Mouse (Mus musculus) heart, embryonic 15.5 days (tissue): Measurements from ENCODE around the gene Tshr. TPM values are rescaled to one million over a fixed set of nuclear protein-coding genes. Genes with fewer than 3 reads are reported as not detected.

Experiments
- ATAC-seq: fragments of 200-750 bp; cut with Nextera tagmentation; replicated peaks from 2 replicates; pipeline ENCODE4 v1.8.0; 2017; ENCODE audit warnings: low read depth, moderate TSS enrichment; ENCODE audit not compliant: insufficient number of reproducible peaks, insufficient read depth, low FRiP score
- H3K27ac ChIP-seq: fragments of 300-500 bp; sonication (generic); 2 replicates; pipeline ENCODE4 v1.5.1; 2015; ENCODE audit warnings: mild to moderate bottlenecking, inconsistent platforms
- H3K27me3 ChIP-seq: fragments of 300-500 bp; sonication (generic); 2 replicates; pipeline ENCODE4 v1.6.1; 2015; ENCODE audit warnings: inconsistent platforms
- H3K36me3 ChIP-seq: fragments of 300-500 bp; sonication (generic); 2 replicates; pipeline ENCODE4 v1.6.1; 2015; ENCODE audit warnings: mild to moderate bottlenecking, inconsistent platforms
- H3K4me1 ChIP-seq: fragments of 300-500 bp; sonication (generic); replicated peaks from 2 replicates; pipeline ENCODE4 v1.6.1; 2015; ENCODE audit warnings: inconsistent platforms
- H3K4me2 ChIP-seq: fragments of 300-500 bp; sonication (generic); 2 replicates; pipeline ENCODE4 v1.6.1; 2015; ENCODE audit warnings: inconsistent platforms, mild to moderate bottlenecking, moderate library complexity
- H3K4me3 ChIP-seq: fragments of 300-500 bp; sonication (generic); 2 replicates; pipeline ENCODE4 v1.5.1; 2015; ENCODE audit warnings: mild to moderate bottlenecking, inconsistent platforms
- H3K9ac ChIP-seq: fragments of 300-500 bp; sonication (generic); 2 replicates; pipeline ENCODE4 v1.6.1; 2015; ENCODE audit warnings: mild to moderate bottlenecking, inconsistent platforms
- H3K9me3 ChIP-seq: fragments of 300-500 bp; sonication (generic); replicated peaks from 2 replicates; pipeline ENCODE4 v1.6.1; 2016; ENCODE audit warnings: inconsistent platforms
- WGBS: fragments of 180-500 bp; shearing (Covaris S2); methylation state at CpG from one replicate; pipeline ENCODE4 v1.1.7; 2015; ENCODE audit warnings: mixed read lengths; 5-methylcytosine and 5-hydroxymethylcytosine counted together
- polyA plus RNA-seq: library from polyadenylated mRNA; unstranded; fragments of >200 nt; fragmentation: Nextera tagmentation; extraction: Ambion mirVana; gene quantifications from 2 replicates; pipeline ENCODE4 v1.2.1, GENCODE M21; 2015

The Tshr gene
- polyA plus RNA-seq, 1 experiment from 2014 or later: 0.06 TPM

GRCm38 (mm10) chr12:91416828-91417227 is 32.5 kb downstream of the Tshr start:
- 92% methylated on average over 7 of the region's 7 CpGs for WGBS
- no peaks in the 10 kb centered on the region for H3K9me3 ChIP-seq
- no peak overlapping the region for H3K4me2 ChIP-seq
- H3K4me3 ChIP-seq: no peak overlapping the region
- H3K27ac ChIP-seq: no peak overlapping the region
- no peaks in the 10 kb centered on the region for H3K4me1 ChIP-seq
- no peaks in the 10 kb centered on the region for H3K36me3 ChIP-seq
- H3K9ac ChIP-seq: no peak overlapping the region
- ATAC-seq: no peak
- H3K27me3 ChIP-seq: no peaks in the 10 kb centered on the region

DNA sequence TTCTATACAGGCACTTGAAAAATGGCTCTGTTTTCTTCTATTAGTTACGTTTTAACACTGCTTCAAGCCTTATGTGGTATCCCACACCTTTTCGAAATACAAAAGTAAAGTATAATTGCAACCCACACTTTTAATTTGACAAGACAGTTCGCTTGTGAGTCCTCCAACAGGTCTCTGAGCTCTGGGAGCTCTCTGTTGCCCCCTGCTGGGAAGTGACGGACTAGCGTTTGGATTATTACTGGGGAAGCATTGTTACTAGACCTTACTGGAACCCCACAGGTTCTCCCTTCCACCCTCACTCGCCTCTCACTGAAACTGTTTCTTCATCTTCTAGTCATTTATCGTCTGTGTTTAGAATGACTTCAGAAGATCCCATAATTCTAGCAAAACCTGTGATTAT is 34.4 kb downstream of the Tshr start:
- Histone ChIP-seq H3K27me3 (no peaks in the 10 kb centered on the region), H3K4me2 (no peak overlapping the region), H3K4me3 (no peak overlapping the region), H3K9ac (no peak overlapping the region), H3K9me3 (no peaks in the 10 kb centered on the region), H3K27ac (no peak overlapping the region), H3K4me1 (no peaks in the 10 kb centered on the region), H3K36me3 (no peaks in the 10 kb centered on the region)
- ATAC-seq: no peak
- 47% methylated on average over 7 of the region's 7 CpGs for WGBS

DNA sequence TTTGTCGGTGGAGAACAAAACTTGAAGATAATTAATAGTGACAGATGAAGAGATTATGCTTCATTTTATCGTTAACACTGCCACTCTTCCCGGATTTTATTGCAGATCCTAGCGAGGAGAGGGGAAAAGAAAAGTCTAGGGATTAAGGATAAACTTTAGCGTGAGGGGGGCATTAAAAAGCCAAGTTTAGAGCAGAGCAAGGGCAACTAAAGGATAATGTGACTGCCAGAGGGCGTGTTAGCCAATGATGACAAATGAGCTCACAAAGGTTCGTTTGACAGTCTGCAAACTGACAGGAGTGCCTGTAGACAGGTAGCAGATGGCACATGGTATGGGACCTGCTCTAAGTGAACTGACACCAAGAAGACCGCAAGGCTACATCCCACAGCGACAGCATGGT is 36.9 kb downstream of the Tshr start:
- no peaks in the 10 kb centered on the region for H3K9me3 ChIP-seq
- no peaks in the 10 kb centered on the region for H3K36me3 ChIP-seq
- H3K27ac ChIP-seq: no peak overlapping the region
- no peaks in the 10 kb centered on the region for H3K4me1 ChIP-seq
- H3K9ac ChIP-seq: no peak overlapping the region
- no peak overlapping the region for H3K4me3 ChIP-seq
- WGBS: 51% methylated on average over 9 of the region's 9 CpGs
- H3K27me3 ChIP-seq: no peaks in the 10 kb centered on the region
- ATAC-seq: no peak
- no peak overlapping the region for H3K4me2 ChIP-seq

DNA sequence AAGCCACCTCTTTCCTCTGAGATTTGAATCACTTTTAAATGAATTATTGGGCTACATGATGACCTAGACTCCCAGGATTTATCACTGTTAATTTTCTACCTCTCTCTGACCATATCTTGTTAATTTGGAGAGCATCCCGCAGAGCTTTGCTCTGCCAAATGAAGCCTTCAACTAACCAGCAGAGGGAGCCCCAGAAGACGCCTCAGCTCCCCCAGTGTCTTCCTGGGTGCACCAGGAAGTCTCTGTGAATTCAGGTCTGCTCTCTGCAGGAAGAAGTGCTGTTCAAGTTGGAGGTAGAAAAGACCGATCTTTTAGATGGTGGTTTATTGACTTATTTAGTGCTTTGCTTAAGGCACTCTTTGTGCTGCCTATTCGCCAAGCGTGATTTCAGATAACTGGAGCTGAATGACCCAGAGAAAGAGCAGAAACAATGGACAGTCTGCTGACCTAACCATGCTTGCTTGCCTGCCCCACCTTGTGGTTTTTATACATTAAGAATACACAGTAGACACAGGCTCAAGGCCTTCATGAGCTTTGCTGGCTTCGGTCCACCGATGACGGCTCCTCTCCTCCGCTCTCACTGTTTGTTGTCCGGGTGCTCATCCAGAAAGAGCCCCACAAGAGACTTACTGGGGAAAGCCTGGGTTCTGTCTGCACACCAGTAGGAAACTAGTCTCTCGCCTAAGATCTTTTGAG is 38.9 kb downstream of the Tshr start:
- no peaks in the 10 kb centered on the region for H3K9me3 ChIP-seq

GRCm38 (mm10) chr12:91426499-91426898 is 42.1 kb downstream of the Tshr start:
- no peak overlapping the region for H3K9ac ChIP-seq
- no peaks in the 10 kb centered on the region for H3K36me3 ChIP-seq
- no peak overlapping the region for H3K4me2 ChIP-seq
- H3K27me3 ChIP-seq: no peaks in the 10 kb centered on the region
- H3K4me3 ChIP-seq: no peak overlapping the region
- no peak for ATAC-seq
- H3K4me1 ChIP-seq: no peaks in the 10 kb centered on the region
- H3K27ac ChIP-seq: no peak overlapping the region
- 49% methylated on average over 4 of the region's 4 CpGs for WGBS
- H3K9me3 ChIP-seq: no peaks in the 10 kb centered on the region

More for the DNA sequence above, 38.9 kb downstream of the Tshr start:
- Histone ChIP-seq H3K27ac (no peak overlapping the region), H3K4me2 (no peak overlapping the region), H3K4me1 (no peaks in the 10 kb centered on the region), H3K9ac (no peak overlapping the region), H3K27me3 (no peaks in the 10 kb centered on the region), H3K4me3 (no peak overlapping the region), H3K36me3 (no peaks in the 10 kb centered on the region)
- WGBS: 73% methylated on average over 11 of the region's 11 CpGs
- no peak for ATAC-seq

DNA sequence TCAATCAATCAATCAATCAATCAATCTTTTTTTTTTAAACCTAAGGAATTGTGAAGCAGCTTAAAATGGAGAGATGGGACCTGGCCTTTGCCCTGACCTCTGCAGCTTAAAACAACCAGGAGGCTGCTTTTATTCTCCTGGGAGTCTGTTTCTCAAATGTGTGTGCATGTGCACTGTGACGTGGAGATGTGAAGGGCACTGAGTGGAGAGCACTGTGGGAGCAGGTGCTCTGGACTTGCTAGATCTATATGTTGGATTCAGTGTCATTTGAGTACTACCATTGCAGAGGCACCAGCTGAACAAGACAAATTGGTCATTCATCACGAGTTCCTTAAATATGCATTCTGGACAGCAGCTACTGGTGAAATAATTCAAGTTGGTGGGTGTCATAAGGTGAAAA is 42.8 kb downstream of the Tshr start:
- H3K4me1 ChIP-seq: no peaks in the 10 kb centered on the region
- no peaks in the 10 kb centered on the region for H3K9me3 ChIP-seq
- no peak overlapping the region for H3K9ac ChIP-seq
- no peak overlapping the region for H3K4me3 ChIP-seq
- H3K4me2 ChIP-seq: no peak overlapping the region
- H3K27ac ChIP-seq: no peak overlapping the region
- ATAC-seq: no peak
- WGBS: 62% methylated on average over 2 of the region's 2 CpGs
- H3K27me3 ChIP-seq: no peaks in the 10 kb centered on the region
- no peaks in the 10 kb centered on the region for H3K36me3 ChIP-seq

DNA sequence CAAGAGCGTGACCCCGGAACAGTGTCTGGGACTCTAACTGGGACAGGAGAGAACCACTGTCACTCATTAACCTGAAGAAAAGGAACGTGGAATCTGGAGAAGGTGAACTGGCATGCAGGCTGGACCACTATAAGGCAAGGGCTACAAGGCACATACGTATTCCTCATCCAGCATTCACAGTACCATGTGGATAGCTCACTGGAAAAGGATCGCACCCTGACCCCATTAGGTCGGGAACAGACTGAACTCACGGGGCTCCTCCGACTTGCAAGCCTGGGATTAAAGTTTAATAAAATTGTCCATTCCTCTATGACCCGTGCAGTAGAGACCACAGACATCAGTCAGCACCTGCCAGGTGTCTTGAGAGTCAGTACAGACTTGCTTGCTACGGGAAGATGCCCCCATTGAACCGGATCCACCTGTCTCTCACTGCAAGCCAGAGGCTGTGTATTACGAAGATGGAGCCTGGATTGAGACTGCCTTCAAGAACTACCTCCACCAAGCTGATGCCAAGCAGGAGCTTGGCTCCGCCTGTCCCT is 97.9 kb downstream of the Tshr start:
- Histone ChIP-seq H3K9me3 (no peaks in the 10 kb centered on the region), H3K27me3 (no peaks in the 10 kb centered on the region), H3K4me3 (no peak overlapping the region), H3K27ac (no peak overlapping the region), H3K4me2 (no peak overlapping the region), H3K4me1 (no peaks in the 10 kb centered on the region), H3K9ac (no peak overlapping the region), H3K36me3 (no peaks in the 10 kb centered on the region)
- WGBS: 83% methylated on average over 13 of the region's 13 CpGs
- no peak for ATAC-seq

- Histone ChIP-seq H3K9ac (no peak overlapping the region), H3K36me3 (no peaks in the 10 kb centered on the region), H3K4me2 (no peak overlapping the region), H3K27me3 (no peaks in the 10 kb centered on the region), H3K4me3 (no peak overlapping the region), H3K9me3 (no peaks in the 10 kb centered on the region), H3K27ac (no peak overlapping the region), H3K4me1 (no peaks in the 10 kb centered on the region)
- 81% methylated on average over 4 of the region's 4 CpGs for WGBS
- ATAC-seq: no peak
Measured at GRCm38 (mm10) chr12:91486342-91486741, 102.0 kb downstream of the Tshr start.

DNA sequence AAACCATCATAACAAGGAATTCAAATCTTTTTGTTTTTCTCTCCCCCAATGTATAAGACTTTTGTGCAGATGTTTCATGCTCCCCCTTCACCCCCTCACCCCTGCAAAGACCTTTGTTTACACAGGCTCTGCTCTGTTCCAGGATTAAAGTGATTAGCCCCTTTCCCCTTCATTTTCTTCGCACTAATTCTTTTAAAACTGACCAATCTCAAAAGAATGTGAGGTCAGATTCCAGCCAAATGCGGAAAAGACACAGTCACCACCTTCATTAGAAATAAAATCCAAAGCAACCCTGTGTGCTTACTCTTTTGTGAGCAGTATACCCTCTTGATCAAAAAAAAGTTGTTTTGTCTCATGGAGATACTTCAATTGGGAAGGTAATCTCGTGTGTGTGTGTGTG is 104.0 kb downstream of the Tshr start:
- H3K4me2 ChIP-seq: no peak overlapping the region
- 41% methylated on average over 3 of the region's 3 CpGs for WGBS
- H3K27me3 ChIP-seq: no peaks in the 10 kb centered on the region
- no peak overlapping the region for H3K27ac ChIP-seq
- H3K4me1 ChIP-seq: no peaks in the 10 kb centered on the region
- no peak for ATAC-seq
- no peaks in the 10 kb centered on the region for H3K9me3 ChIP-seq
- H3K36me3 ChIP-seq: no peaks in the 10 kb centered on the region
- H3K4me3 ChIP-seq: no peak overlapping the region
- H3K9ac ChIP-seq: no peak overlapping the region

DNA sequence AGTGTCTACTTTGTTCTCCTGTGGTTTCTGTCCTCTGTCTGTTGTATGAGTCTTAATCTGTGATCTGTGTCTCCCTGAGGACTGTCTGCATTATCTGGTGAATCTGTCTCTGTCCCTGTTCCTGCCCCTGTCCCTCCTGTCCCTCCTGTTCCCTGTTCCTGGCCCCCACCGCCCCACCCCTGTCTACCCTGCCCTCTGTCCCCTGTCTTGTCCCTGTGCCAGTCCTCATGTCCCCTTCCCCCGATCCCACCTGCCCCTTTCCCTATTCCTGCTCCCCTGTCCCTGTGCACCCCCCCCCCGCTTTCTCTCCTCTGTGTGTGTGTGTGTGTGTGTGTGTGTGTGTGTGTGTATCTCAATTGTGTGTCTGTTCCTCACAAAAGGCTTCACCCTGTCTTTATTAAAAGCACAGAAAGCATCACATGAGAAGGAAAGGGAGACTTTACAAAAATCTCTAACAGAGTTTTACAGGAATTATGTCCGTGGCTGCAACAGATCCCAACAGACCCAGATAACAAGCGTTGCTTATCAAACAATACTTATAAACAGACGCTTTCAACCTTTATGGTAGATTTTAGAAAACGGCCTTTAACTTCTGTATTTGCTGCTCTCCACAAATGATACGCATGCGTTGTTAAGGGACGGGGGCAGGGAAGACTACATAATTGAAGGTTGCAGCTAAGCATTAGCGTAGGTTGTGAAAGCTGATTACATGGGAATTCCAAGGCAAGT is 111.3 kb downstream of the Tshr start:
- H3K4me1 ChIP-seq: no peaks in the 10 kb centered on the region
- ATAC-seq: no peak
- H3K9ac ChIP-seq: no peak overlapping the region
- no peaks in the 10 kb centered on the region for H3K27me3 ChIP-seq
- H3K9me3 ChIP-seq: no peaks in the 10 kb centered on the region
- no peaks in the 10 kb centered on the region for H3K36me3 ChIP-seq
- no peak overlapping the region for H3K27ac ChIP-seq
- 49% methylated on average over 11 of the region's 11 CpGs for WGBS
- H3K4me3 ChIP-seq: no peak overlapping the region
- no peak overlapping the region for H3K4me2 ChIP-seq

DNA sequence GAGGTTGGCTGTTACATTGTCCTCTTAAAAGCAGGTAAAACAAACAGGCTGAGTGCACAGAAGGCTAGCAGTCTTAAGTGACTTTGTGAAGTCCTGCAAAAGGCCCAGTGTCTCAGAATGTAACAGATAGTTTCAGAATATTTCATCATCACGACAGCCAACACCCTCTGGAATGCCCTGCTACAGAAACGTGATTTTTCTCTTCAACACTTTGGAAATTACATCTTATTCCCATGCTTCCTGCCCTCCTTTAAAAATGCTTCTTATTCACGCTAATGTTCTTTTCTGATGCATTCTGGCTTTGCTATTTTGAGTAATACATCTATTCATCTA is 111.8 kb downstream of the Tshr start:
- WGBS: 52% methylated on average over 3 of the region's 3 CpGs
- Histone ChIP-seq H3K27ac (no peak overlapping the region), H3K4me2 (no peak overlapping the region), H3K4me1 (no peaks in the 10 kb centered on the region), H3K9me3 (no peaks in the 10 kb centered on the region), H3K27me3 (no peaks in the 10 kb centered on the region), H3K4me3 (no peak overlapping the region), H3K9ac (no peak overlapping the region), H3K36me3 (no peaks in the 10 kb centered on the region)
- ATAC-seq: no peak

- no peak for ATAC-seq
- Histone ChIP-seq H3K9ac (no peak overlapping the region), H3K4me1 (no peaks in the 10 kb centered on the region), H3K4me3 (no peak overlapping the region), H3K36me3 (no peaks in the 10 kb centered on the region), H3K27me3 (no peaks in the 10 kb centered on the region), H3K4me2 (no peak overlapping the region), H3K9me3 (no peaks in the 10 kb centered on the region), H3K27ac (no peak overlapping the region)
- WGBS: 86% methylated on average over 2 of the region's 2 CpGs
Measured at GRCm38 (mm10) chr12:91500475-91500874, 116.1 kb downstream of the Tshr start.
